Mouse (Mus musculus): ENCODE results near the gene Stk19.

Stk19 gene

DNA sequence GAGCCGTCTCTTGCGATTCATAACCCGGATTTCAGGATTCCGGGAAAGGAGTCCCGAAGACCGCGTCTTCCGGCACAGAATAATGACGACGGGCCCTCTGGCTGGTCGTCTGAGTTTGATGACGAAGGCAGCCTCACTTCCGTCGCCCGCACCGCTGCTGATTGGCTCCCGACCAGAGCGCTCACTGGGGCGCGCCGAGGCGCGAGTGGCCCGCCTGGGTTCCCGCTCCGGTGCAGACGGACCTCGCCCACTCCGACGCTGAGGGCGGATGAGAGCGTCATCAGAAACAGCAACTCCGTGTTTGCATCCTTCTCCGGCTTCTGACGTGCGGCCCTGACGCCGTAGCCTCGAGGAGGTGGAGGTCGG lies at the start of gene Stk19, which contains the start of gene Dxo:
TSS of gene Stk19 (minus strand) at position 90 of the 366 bp plus-strand sequence.
TSS of gene Dxo (plus strand) at position 164 of the 366 bp plus-strand sequence.
- peak; percentile 93 for DNase-seq

DNA sequence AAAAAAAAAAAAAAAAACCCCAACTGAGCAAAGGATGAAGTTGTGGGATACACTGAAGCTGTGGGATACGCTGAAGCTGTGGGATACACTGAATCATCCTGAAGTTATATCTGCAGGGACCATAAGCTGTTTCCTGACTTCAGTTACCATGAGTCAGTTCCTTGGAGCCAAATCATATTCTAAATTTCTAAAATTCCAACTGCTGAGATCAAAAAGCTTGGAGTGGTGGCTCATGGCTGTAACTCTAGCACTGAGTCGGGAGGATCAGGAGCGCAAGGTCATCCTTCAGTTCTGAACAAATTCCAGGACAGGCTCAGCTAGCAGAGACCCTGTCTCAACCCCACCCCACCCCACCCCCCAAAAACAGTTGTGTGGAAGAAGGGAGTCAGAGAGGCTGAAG lies 48.9 kb upstream of the Stk19 start:
- no peak for DNase-seq

DNA sequence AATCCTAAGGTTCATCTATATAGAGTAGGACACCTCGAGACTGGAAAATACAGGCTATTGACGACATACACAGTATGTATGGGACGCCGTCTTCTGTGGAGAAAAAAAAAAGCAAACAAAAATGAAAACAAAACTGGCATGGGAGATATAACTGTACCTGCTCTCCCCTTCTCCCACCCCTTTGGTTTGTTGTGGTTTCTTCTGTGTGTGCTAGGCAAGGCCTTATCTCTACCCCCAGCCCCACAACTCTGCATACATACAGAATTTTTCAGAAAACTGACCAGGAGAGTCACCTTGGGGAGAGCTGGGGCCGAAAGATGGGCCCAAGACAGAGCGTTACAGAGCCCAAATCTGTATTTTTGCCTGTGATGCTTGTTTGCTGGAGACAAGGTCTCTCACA lies 48.0 kb upstream of the Stk19 start:
- no peak for DNase-seq

- DNase-seq: no peak
Measured at GRCm38 (mm10) chr17:34883332-34883731, 46.6 kb upstream of the Stk19 start.

DNA sequence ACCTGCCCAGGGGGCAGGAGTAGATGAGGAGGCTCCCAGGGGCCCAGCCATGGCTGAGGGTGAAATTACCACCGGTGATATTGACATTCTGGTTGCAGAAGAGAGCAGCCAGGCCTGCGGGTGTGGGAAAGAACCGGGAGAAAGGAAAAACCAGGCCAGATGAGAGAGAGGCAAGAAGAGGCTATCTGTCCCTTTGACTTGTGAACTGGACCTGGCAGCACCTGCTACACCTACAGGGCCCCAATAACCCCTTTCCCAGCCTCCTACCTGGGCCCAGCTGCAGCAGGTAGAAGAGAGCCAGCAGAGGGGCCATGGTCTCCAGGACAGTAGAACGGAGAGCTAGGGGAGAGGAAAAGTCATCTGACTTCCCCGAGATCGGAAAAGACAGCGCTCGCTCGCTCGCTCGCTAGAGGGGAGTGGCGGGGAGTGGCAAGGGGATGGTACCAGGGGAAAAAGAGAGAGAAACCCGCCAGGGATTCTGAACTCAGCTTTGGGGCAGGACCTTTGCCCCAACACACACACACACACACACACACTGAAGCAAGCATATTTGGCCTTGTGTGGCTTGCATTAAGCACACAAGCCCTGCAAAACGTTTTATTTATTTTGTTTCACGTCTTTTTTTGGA lies 45.1 kb upstream of the Stk19 start, which contains the start of gene Gm20547:
TSS of gene Gm20547 (minus strand) at position 360 of the 628 bp plus-strand sequence.
- no peak for DNase-seq

- DNase-seq: no peak
Measured at GRCm38 (mm10) chr17:34881166-34881565, 44.4 kb upstream of the Stk19 start.

GRCm38 (mm10) chr17:34879336-34879879 lies 42.7 kb upstream of the Stk19 start, which contains the start of gene Zbtb12:
Gene Zbtb12, plus strand, starts transcription at chr17:34879483.
- no peak for DNase-seq

GRCm38 (mm10) chr17:34874321-34874720 lies 37.6 kb upstream of the Stk19 start:
- DNase-seq: no peak

DNA sequence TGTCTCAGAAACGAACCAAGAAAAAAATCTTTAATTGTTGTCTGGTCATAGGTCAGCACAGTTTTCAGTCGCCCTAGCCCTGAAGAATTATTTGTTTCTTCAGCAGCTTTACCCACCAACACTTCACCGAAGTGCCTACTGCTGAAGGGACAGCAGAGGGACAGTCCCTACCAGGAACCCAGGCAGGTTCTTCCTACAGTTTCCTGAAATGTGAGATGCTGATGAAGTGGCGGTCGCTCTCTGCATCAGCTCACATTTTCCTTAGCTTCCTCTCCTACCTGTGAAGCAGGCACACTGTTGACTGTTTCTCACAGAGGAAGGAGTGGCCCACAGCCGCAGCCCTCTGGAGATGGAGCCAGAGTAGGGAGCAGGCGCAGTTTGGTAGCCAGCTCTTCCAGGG lies 29.2 kb upstream of the Stk19 start:
- DNase-seq: no peak

GRCm38 (mm10) chr17:34862416-34863081 lies 25.8 kb upstream of the Stk19 start, which contains the start of gene Cfb:
Gene Cfb, minus strand, starts transcription at chr17:34862518.
- DNase-seq: no peak

- no peak for DNase-seq
Measured at GRCm38 (mm10) chr17:34861704-34862415, 25.1 kb upstream of the Stk19 start.

- DNase-seq: no peak
Measured at GRCm38 (mm10) chr17:34860514-34860913, 23.8 kb upstream of the Stk19 start.

DNA sequence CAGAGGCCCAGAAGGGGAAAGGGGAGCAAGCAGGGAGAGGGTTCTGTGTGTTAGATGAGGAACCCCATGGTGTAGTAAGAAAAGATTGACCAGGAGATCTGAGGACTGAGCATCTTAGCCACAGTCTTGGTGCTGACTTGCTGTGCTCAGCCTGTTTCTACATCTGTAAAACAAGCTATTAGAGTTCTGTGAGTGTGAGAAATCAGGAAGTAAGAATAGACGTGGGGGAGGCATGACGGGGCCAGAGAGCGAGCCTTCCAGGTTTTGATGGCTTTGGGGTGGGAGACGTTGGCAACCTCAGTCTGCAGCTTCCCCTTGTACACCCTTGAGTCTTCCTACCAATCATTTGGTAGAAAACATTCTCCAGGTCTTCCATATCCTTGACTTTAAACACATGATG lies 21.9 kb upstream of the Stk19 start:
- no peak for DNase-seq

GRCm38 (mm10) chr17:34855825-34856224 lies 19.1 kb upstream of the Stk19 start:
- no peak for DNase-seq

DNA sequence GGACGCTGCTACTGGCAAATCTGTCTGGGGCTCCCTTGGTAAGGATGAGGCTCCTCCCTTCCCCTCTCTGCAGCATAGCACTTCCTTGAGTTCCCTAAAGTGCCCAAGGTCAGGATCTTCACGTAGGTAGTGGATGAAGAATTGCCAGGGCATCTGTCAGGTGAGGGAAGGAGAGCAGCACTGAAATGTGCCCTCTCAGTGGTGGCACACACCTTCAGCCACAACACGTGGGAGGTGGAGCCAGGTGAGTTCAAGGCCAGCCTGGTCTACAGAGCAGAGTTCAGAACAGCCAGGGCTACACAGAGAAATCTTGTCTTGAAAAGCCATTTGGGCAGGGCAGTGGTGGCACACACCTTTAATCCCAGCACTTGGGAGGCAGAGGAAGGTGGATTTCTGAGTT lies 18.0 kb upstream of the Stk19 start:
- no peak for DNase-seq

DNA sequence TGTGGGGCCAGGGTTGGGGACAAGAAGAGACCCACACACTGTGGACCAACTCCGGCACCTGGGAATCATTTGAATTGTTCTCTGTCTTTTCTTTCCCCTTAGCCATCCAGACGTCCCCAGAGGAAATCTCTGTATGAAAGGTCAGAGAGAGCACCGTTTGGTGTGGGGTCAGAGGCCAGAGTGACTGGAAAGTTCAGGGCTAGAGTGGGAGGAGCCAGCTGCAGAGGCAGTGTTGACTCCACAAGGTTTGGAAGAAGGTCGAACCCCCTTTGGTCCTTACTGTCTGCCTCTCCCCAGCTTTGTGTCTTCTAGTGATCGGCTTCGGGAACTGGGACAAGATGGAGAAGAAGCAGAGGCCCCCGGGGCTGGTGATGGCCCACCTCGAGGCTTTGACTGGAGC lies 16.8 kb upstream of the Stk19 start:
- no peak for DNase-seq

GRCm38 (mm10) chr17:34850517-34851125 lies 13.9 kb upstream of the Stk19 start:
- DNase-seq: no peak

- peak; percentile 97 for DNase-seq
Measured at GRCm38 (mm10) chr17:34849722-34850516, 13.2 kb upstream of the Stk19 start, which contains the start of the genes Skiv2l and Nelfe. Gene Skiv2l, minus strand, starts transcription at chr17:34850210. Gene Nelfe, plus strand, starts transcription at chr17:34850391.

GRCm38 (mm10) chr17:34847615-34848014 lies 10.9 kb upstream of the Stk19 start:
- no peak for DNase-seq

DNA sequence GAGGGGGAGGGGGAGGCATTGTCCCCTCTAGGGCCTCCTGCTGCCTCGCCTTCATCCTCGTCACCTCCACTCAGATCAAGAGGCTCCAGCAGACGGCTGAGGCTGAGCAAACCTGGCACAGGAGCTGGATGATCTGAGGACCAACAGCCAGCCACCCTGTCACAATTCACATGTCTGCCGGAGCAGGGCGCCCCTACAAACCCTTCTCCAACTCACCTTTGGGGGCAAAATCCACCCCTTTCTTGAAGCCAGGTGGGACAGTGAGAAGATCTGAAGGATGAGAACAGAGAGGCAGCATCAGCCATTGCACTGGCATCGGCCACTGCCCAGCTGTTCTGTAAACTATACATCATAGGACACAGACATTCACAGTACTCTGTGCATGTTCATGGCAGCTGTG lies 10.4 kb upstream of the Stk19 start:
- DNase-seq: no peak

DNA sequence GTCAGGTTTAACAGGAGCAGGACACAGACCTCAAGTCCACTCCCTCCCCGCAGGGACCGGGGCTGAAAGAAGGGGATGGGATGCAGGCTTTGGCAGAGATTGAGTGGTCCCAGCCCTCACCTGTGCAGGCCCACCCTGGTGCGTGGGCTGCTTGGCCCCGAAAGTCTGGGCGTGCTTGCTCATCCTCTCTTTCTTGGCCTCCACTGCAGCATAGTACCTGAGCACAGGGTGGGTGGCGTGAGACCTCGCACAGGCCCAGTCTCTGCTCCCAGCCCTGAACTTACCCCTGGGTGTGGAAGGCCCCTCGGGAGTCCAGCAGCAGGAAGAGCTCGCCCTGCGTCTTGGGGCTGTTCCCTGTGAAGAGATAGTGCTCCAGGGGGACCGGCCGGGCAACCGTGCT lies 8.1 kb upstream of the Stk19 start:
- DNase-seq: no peak

- DNase-seq: no peak
Measured at GRCm38 (mm10) chr17:34840736-34841307, 4.1 kb upstream of the Stk19 start.
